Mouse (Mus musculus): ENCODE data around the gene Grb10.
A peak's percentile ranks its signal among the peaks of the same experiment; 100 is the strongest.

Grb10 gene

DNA sequence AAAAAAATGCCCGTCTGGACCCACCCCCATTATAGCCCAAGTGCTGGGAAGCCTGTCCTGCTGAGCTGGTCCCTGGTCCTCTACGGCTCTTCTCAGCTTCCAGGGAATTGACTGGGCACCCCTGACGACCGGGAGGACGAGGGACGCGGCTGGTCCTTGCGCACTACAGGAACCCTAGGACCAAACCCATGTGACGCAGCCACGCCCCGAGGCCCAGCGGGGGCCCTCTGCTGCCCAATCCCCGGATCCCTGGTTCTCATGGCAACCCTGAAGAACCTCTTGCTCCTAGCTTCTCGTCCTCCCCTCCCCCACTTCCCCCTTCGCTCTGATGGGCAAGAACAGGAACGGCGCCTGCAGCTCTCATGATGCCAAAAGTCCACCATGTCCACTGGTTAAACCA lies 11.8 kb downstream of the Grb10 start:
- DNase-seq, result peak; percentile 23

DNA sequence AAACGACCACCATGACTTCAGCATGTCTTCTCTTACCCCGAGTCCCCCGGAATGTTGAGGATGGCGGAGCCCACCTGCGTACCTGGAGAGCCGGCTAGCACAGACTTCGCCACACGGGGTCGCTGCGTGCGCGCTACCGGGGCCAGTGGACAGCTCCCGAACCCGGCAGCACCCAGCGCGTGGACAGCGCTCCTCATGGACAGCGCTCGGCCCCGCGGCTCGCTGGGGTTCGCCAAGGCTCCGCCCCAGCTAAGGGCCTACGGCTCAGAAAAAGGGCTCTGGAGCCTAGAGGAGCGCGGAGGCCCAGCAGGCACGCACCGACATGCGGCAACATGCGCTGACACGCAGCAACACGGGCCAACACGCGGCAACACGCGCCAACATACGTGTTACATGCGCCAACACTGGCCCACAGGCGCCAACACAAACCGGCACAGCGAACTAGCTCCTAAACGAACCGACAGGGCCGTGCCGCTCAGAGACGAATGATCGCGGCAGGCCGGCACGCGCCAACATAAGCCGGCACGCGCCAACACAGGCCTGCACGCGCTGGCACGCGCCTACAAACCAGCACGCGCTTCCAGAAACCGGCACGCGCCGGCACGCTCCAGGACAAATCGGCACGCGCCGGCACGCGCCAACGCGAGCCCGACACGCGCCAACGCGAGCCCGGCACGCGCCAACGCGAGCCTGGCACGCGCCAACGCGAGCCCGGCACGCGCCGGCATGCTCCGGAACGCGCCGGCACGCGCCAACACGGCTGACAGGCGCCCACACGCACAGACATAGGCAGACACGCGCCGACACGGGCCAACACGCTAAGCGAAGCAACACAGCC lies 12.5 kb downstream of the Grb10 start:
- peak; percentile 90 for DNase-seq

DNA sequence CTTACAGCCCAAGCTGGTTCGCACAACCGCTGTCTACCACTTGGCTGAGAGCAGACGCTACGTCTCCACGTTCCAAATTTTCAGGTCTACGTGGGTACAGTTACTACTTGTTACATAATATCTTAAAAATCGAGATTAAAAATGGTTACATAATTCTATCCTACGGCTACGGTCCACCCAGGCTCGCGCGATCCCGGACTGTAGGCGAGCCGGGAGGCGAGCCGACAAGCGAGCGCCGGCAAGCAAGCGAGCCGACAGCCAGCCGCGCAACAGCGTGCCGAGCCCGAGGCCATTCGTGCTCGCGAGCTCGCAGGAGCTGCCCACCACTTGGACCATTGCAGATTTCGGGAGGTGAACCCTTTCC lies 13.1 kb downstream of the Grb10 start:
- no peak for DNase-seq

DNA sequence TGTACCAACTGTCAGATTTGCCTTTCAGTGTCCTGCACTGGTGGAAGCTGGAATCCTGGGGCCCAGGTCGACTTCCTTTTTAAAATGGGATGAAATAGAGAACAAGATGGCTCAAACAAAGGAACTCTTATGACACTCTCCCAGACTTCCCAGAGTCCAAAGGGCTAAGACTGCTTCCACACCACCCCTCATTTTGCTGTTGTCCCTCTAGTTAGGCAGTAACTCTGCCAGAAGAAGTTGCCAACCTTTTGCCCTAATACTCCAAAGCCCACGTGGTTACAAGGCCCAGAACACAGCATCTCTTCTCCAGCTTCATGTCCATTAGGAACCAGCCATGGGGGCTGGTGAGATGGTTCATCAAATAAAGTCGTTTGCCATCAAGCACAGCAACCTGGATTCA lies 15.4 kb downstream of the Grb10 start:
- DNase-seq, result no peak

DNA sequence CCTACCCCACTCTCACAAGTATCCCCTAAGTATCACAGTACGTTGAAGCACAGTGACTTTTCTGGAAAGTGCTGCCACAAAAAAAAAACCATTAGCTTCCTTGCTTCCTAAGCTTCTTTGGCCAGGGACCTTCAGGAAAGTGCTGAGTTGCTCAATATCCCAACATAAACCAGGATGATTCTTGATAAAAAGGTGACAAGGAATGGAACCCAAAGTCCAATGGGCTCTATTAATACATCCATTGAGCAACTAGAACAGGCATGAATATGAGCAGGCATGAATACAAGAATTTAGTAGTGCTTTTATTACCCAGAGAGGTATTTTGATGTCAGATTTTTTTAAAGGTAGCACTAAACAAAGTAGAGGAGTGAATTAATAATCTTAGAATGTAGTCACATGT lies 18.8 kb downstream of the Grb10 start:
- no peak for DNase-seq

DNA sequence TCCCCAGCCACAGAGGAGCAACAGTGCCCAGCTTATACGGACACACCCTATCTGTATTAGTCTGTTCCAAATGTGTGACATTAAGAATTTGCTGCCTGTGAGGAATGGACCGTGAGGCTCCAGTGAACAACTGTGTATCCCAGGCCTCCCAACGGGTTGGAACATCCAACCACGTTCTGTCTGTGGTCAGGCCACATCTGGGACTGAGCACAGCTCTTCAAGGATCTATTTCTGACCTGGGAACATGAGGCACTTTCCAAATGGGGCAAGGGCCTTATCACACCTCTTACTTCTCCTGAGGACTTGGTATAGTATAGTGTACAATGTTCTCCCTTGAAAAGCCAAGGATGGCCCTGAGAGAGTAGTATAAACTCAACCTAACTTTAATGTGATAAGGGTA lies 19.9 kb downstream of the Grb10 start:
- DNase-seq, result no peak

DNA sequence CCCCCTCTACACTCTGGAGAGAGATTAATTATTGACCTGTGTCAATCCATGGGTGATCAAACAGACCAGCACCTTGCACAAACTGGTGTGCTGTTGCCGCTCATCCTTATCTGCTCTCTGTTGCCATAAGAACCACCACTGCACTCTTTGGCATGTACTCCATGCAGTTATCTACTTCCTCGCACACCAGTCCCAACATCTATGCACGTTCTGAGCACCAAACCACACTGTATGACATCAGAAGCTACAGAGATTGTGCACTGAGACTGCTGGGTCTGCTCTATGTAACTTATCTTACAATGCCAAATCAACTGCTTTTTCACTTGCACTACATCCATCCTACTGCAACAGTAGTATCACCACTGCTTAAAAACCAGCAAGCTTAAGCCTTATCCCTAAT lies 28.4 kb downstream of the Grb10 start:
- no peak for DNase-seq

DNA sequence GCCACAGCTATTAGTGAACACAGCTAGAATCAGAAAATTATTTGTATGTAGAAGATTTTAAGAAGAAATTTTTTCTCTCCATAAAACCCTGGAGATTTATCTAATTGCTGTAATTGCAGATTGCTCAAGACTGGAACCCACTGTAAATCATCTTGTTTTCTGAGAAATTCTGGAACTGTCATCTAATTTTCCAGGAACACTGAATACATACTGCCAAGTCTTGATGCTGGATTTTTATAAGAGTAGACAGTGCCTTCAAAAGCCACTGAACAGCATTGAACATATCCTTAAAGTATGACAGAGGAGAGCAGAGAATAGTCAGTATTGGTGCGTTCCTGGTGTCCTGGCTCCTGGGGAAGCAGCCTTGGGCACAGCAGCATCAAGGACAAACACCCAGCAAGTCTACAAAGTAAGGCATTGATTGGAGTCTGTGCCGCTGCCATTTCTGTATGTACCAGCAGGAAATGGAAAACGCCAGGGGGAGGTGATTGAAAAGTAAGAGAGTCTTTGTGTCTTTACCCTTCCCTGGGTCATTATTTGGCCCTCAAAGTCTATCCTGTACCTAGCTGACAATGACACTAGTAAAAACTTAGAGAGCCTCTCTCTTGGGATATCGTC lies 38.1 kb downstream of the Grb10 start:
- DNase-seq, result no peak

DNA sequence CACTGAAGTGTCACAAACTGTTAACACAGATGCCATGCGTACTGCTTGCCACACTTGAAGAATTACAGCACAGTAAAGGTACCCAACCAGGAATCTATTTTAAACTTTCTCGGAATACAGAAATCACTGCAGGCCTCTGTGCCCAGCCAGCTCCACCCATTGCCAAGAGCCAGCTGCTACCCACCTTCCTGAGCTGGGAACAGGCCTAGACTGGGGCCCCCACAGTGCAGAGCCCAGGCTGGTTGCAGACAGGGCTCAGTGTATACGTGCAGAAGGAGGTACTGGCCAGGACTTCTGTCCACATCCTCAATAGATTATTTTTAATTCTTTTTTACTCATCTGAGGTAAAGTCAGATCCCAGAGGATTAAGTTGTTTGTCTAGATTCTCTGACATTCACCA lies 39.6 kb downstream of the Grb10 start:
- no peak for DNase-seq

DNA sequence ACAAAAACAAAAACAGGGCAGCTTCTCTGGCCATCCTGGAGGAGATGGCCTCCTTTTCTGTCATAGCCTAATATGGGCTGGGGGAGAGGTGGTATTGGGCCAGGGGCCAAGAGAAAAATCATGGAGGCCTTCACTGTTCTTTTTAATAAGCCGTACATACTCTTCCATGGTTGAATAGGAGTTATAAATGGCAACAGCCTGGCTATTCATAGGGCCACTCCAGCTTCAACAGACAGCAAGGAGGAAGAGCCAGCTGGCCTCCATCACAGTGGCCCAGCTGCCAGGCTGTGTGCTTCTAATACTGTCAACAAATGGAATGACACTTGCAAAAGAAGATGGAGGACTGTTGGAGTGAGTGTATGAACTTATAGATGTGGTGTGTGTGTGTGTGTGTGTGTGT lies 41.4 kb downstream of the Grb10 start:
- DNase-seq, result no peak

DNA sequence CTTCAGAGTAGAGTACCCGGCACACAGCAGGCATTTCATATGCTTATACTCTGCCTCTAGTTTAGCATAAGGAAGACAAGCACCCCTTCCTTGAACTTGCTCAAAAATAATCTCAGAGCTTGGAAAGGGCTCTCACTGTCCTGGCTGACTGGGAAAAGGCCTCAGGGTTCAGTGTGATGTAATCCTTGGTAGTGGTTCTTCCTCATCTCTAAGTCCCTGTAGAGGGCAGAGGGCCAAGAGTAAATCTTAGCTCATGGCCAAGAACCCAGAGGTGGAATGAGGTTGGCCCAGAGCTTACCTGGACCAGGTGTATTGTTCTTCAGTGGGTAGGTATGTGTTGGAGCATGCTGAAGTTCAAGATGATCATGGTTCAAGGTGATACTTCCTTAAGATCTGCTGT lies 43.1 kb downstream of the Grb10 start:
- no peak for DNase-seq

DNA sequence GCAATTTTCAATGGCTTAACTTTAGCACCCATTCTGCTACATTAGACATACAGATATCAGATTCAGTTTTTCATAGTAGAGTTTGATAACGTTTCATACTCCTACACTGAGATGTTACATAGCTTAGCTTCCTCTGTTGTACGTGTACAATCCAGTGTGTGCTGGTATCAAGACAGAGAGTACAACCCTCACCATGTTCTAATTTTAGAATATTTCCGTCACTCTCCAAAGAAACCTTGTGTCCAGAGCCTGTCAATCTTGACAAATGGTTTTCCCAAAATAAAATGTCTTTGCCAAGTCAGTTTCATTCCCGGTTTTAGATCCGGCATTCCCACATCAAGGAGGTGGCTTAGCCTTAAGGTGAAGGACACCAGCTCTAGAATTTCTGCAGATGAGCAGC lies 44.7 kb downstream of the Grb10 start:
- no peak for DNase-seq

DNA sequence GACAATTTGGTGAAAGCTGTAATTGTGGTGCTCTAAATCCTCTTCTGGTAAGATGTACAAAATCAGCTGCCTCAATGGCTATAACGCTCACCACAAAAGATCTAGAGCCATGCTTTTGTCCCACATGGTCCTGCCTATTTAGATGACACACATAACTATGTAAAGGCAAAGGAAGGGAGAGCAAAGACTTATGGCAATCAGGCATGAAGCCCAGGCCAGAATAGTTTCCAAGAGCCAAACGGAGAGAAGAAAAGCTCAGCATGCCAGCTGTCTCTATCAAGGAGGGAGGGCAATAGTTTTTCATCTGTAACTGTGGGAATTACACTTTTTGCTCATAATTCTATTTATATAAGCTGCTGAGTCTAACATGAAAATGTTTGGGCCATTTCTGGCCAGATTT lies 45.3 kb downstream of the Grb10 start:
- DNase-seq, result no peak

DNA sequence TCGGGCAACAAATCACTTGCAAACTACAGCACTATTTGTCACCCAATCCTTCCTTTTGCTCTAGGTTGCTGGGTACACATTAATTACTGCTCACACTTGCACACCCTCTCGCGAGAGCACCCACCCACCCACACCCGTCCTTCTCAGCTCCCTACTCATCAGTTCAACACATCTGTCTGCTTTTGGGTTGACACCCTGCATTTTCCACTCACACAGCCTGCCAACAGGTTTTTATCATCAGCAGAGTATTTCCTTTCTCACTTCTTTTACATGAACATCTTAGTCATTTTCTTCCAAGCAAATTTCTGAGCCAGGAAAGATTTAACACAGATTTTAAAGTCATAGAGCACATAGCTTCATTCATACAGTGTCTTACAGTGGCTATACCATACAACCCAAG lies 48.6 kb downstream of the Grb10 start:
- DNase-seq, result no peak

DNA sequence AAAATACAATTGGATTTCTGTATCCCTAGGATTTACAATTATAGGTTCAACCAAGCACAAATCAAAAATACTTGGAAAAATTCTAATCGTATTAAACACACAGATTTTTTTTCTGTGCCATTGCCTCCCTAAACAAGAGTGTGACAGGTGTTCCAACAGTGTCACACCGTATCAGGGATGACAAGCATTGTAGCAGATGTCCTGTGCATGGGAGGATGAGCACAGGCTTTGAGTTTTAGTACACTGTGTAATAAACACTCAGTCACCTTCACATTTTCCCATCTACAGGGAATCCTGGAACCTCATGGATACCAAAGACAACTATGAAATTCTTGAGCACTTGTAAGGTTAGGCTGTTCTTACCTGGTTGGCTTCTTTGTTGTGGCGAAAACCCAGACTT lies 51.2 kb downstream of the Grb10 start:
- no peak for DNase-seq

DNA sequence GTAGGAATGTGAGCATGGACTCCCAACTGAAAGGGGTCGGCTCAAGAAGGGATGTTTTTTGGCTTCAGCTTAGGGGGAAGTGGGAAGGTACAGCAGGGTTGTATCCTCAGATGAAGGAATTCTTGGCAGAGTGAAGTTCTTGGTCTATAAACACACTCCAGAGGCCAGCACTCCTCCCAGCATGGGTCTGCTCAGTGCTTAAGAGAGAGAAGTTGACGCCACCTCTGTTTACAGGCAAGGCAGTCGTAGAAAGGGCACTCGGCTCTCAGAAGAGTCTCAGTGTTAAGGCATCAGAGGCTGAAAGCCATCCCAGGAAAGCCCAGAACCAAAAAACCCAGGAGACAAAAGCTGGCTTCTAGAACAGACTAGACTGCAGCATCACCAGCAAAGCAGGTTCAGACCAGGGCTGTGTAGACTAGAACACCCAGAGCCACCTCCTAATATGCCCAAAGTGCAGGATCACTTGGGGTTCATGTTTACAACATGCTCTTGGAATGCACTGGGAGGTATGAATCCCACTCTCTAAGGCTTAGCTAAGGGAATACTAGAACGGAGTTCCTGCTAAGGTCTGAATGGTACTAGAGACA lies 59.8 kb downstream of the Grb10 start:
- DNase-seq, result no peak

DNA sequence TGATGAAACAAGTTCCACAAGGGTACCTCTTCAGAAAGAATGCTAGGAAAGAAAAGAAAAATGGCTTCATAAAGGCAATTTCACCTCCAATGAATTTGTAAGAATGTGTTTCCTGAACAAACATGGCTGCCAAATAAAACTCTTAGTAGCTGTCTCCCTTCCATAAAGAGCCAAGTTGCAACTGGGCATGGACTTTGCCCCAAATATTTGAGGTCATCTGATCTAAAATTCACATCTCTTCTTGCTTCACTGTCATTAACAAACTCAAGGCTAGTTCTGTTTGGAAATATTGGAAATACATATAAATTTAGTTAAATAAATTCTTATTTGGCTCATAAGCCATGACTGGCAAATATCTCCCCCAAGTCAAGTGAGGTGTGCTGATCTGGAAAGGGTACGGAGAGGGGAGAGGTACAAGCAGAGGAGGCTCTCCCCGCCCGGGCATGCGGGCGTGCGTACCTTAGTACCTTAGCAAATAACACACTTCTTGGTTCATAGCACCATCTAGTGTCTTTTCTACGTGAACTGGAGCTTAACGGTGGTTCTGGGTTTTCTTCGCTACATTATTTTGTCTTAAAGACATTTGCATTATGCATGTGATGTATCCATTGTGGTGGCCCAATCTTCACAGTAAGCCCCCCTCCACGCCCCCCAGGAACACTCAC lies 63.8 kb downstream of the Grb10 start:
- peak; percentile 45 for DNase-seq

DNA sequence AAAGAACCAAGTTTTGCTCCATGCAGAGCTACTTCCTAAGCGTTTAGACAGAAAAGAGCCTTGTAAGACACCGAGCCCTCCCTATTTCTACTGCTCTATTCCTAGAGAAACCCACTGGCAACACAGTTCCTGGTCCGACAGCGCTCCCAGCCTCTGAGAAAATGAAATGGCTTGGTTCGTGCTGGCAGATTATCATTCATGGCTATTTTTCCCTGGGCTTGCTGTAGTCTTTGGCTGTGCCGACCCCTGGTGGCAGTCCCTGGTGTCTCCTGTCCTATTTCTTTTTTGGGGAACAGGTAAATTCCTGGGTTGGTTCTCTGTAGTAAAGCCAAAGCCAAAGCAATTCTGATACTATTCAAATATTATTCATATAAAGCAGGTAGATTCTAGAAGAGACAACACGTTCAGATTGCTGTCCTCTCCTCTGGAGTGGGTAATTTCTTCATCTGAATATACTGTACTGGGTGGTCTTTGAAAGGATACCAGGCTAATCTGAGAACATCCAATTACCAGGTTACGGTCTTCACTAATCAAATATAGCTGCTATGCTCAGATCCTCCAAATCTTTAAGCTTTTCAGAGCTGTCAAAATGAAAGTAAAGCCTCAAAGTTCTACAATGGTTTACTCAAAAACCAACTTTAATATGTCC lies 65.0 kb downstream of the Grb10 start:
- DNase-seq, result peak; percentile 81

DNA sequence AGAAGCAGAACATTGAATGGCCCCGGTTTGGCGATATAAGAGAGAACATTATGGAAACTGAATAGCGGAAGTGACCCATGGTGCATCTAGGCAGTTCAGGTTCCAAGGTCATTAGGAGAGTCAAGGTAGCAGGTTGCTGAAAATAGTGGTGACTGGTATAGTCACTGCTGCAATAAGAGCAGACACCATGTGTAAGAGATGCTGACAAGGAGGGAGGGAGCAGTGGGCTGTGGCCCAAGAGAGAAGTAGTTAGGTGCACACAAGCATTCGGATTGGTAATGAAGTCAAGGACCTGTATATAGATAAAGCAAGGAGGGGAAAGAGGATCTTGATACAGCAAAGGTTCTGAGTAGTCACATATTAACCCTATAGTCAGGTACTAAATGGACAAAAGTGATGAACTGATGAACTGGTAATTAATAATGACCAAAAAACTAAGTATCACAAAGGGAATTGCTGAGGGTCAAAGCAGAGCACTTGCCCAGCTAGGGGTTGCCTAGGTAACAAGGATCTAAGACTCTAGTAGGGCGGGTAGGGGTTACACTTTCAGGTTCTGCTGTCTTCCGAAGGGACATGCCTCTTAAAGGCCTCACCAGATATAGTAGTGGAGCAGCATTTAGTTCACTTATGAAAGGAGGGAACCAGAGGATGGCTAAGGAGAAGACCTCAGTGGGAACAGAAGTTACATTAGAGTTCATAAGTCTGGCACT lies 65.9 kb downstream of the Grb10 start:
- no peak for DNase-seq

DNA sequence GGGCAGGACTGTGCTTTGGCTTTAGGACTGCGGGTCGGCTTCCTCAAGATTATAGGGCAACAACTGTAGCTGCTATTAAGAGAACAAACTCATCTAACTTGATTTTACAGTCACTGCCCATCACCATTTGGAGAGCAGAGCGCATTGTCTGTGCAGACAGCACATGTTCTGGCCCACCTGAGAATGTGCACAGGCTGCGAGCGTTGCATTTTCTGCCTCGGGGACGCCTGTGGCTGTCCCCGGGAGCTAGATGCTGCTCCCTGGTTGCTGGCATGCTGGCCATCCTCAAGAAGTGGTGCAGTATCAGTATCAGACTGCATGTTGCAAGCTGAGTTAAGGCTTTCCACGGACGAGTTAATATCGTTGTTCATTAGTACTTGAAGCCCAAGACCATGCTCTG lies 68.2 kb downstream of the Grb10 start:
- no peak for DNase-seq

DNA sequence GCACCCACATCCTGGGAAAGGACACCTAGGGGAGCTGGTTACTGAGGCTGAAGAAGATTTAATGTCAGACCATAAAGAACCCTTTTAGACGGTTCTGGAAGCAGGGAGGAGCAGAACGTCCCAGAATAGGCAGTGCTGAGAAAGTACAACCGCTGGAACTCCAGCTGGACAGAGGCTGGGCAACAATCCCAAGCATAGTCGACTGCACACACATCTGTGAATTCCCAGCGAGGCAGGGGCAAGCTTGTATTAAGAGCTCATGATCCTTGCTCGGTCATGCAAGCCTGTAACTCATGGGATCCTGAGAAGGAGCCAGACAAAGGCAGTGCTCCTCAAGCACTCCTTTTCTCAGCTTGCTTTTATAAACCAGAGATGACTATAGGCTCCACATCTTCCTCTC lies 69.7 kb downstream of the Grb10 start:
- peak; percentile 65 for DNase-seq

DNA sequence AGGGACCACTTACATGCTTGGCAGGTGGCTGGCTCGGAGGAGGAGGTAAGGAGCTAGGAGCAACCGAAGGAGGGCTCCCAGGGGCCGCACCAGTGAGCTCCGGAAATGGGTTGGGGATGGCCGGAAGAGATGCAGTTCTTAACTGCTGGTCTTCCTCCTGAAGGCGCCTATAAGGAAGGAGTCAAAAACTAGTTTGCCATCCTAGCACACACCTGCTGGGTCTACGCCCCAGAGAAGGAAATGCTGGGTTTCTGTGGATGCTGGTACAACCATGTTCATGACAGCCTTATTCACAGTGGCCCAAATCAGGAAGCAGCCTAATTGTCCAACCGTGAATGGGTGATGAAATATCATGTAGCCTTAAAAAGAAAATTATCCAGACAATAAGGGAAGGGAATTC lies 71.0 kb downstream of the Grb10 start:
- DNase-seq, result no peak

DNA sequence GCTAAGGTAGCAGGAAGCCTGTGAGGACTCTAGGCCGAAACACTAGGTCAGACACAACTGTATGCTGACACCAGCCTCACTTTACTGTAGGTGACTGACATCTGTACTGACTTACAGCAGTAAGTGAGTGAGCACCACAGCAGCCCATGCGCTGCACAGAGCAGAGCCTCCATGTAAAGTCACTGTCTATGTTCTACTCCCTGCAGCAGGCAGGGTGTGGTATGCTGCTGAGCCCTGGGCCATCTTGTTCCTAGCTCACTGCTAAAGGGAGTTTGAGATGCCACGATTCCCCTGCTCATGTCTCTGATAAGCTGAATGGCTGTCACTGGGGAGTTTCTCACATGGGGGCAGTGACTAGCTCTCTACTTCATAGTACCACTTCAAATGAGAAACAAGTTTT lies 72.3 kb downstream of the Grb10 start:
- no peak for DNase-seq
